Mouse (Mus musculus) kidney, adult 2 months (tissue): ENCODE data around the gene Unc45b.

Source experiments
- CTCF ChIP-seq: fragments of 200-500 bp; conservative IDR thresholded peaks from 2 replicates; pipeline ENCODE4 v1.5.1; 2011; ENCODE audit warnings: low read depth, mild to moderate bottlenecking, control low read depth, low read length, moderate library complexity, mixed read lengths; ENCODE audit not compliant: insufficient read depth, insufficient read length
- POLR2A ChIP-seq: fragments of 200-500 bp; IDR thresholded peaks from one replicate; pipeline ENCODE4 v1.6.1; 2011; ENCODE audit warnings: low read depth, low read length, control low read depth

DNA sequence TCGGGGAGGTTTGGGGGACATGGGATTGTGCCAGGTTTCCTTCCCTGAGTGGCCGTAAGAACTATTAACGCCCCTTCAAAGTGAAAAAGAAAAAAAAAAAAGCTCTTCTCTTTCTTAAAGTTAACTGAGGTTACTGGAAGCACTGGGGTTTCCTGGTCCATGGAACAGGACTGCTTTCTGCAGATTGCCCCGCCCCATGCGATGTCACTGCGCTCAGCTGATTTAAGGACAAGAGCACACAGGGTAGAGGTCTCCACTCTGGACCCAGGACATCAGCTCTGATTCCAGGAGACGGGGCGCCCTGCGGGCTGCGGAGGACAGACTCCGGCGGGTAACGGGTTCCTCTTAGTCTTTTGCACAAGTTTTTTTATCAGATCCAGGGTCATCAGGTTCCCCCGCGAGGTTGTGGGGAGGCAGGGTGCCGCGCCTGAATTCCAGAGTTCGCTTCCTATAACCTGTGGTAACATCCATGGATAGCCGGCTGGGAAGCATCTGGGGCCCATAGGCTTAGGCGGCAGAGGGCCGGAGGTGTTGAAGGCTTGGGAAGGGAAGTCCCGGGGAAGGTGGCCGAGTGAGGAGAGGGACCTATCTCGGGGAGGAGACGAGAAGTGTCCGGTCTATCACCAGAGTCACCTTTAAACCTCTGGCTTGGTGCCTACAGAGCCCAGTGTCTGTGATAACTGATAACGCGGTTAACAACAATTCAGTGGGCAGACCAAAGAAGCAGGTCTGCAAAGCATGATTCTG lies 41.7 kb downstream of the Unc45b start:
- TF ChIP-seq CTCF: no peak
- no peak for TF ChIP-seq POLR2A
